Mouse (Mus musculus): ENCODE measurements at regions not wholly inside any gene's neighbourhood (a gene's known extent, or its start where the extent isn't known, plus 50 kb on each side); places are given as distances from the start of the nearest gene placed in this dataset.
A peak's percentile ranks its signal among the peaks of the same experiment; 100 is the strongest.

- DNase-seq: no peak
Measured at GRCm38 (mm10) chr8:126737032-126737431, 143.2 kb upstream of the Irf2bp2 start.

DNA sequence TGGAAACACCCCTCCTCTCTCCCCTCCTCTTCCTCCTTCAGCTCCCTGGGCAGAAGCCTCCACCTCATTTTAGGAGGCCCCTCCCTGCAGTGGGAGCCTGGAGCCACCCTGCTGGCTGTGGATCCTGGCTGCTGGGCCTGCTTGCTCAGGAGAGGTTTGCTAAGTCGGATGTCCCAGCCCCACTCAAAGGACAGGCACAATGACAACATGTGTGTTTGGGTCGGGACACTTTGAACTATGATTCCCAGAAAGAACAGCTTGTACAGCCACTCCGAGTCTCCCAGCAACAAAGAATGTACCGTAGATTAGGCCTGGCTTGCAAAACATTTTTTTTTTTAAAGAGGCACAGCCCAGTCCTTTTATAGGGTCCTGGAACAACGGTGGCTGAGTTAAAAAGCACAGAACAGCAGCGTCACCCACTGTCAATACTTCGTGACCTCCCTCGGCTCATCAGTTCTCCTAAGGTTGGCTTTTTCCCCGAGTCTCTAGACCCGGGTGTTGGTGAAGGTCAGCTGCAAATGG is 142.7 kb upstream of the Irf2bp2 start:
- DNase-seq: no peak

GRCm38 (mm10) chr8:126735488-126736440 is 142.0 kb upstream of the Irf2bp2 start:
- DNase-seq: peak; percentile 90 to 92

DNA sequence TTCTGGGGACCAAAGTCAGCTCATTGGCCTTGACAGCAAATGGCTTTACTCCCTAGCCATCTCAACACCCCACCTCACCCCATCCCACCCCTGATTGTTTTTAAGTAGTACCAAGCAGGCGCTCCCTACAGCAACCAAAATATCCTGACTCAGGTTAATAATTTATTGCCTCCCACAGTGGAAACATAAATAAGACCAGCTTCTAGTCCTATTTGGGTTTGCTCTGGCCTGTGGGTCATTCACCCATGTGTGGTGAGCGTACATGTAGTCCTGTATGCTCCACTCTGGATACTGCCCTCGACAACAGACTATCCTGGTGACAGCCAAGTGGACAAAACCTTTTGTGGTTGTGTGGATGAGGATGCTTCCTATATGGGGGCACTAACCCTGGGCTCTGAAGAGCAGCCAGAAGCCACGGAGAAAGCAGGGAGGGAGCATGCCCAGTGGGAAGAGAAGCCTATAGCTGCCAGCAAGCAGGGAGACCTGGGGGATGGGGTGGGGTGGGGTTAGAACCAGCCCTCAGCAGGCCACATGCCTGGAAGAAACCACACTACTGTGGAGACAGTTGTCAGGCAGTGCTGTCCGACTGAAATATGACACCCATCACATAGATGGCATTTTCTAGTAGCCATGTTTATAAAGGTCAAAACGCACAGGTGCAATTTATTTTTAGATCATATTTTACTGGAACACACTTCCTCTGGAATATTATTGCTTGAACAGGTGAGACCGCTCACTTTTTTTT is 141.1 kb upstream of the Irf2bp2 start:
- peak in 1 of 2 experiments; percentile 22 for DNase-seq

DNA sequence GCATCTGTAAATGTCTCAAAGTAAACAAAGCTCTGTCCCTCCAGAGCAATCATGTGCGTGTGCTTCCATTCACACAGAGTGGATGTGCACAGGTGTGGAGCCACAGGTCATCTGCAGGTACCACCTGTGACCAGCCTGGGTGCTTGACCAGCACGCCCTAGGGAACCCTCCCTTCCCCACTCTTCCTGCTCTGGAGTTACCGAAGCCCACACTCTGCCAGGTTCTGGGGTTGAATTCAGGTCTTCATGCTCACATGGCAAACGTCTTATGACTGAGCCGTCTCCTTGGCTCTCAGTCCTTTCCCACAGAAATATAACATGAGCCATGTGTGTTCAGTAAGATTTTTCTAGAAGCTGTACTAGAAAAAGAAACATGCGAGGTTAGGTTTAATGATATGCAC is 140.0 kb upstream of the Irf2bp2 start:
- DNase-seq: no peak

DNA sequence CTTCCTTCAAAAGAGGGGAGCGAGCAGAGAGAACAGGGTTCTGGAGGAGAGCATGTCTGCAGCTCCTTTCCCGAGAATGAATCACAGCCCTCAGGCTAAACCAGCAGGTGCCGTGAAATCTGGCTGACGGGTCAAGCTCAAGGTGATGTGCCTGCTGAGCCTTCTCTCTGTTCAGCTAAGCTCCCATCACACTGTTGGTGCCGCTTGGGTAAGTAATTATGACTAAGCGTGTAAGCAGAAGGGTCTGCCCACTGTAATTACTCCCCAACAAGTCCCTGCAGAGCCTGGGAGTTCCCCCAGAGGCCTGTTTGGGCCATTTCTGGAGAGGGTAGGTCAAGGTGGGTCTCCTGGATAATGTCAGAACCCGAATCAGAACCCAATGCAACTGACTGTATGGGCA is 139.5 kb upstream of the Irf2bp2 start:
- DNase-seq: peak in 1 of 2 experiments; percentile 33

DNA sequence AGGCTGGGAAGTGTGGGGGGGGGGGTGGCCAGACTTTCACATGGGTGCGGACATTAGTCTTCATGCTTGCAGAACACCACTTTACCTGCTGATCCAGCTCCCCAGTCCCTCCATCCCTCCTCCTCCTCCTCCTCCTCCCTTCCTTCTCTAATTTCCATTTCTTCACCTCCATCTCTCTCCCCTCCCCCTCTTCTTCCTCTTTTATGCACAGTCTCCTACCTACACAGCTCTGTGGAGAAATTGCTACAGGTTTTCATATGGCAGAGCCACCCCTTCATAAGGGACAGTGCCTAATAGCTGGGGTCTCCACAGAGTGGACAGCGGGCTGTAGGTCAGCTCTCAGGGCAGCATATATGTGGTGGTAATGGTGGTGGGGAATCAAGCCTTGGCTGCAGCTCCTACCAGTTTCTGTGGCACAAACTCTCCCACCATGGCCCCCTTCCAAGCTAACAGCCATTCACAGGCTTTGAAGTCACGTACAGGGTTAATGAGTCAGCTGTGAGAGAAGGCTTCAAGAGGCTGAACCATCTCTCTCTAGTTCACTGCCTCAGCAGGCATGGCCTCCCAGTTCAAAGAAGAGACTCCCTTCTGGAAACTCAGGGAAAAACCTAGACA is 136.3 kb upstream of the Irf2bp2 start:
- DNase-seq: peak in 1 of 2 experiments; percentile 27

DNA sequence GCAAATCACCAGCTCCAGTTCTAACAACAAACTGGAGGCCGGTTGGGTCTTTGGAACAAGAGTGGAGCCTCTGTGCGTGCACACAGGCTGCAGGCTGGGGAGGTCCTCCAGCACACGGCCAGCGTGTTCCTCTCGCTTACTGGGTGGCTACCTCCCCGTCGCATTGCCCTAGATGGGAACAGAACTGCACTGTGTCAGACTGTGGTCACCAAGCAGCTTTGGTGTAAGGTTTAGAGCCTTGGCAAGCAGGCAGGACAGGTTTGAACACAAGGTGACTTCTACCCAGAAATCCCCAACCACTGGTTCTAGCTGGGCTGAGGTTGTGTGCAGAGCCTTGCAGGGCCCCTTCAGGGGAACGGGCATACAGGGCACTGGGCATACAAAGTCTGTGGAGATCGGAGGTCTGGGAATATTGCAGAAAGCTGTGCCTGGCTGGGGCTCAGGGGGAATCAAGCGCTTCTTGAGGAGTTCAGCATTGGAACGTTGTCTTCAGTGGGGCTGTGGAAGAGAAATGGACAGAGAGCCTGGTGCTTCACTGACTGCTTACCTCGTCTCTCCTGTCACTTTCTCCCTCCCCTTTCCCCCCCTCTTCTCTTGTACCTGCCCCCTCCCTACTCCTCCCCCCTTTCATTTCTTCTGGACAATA is 135.3 kb upstream of the Irf2bp2 start:
- DNase-seq: no peak

- no peak for DNase-seq
Measured at GRCm38 (mm10) chr8:126728135-126728534, 134.3 kb upstream of the Irf2bp2 start.

- no peak for DNase-seq
Measured at GRCm38 (mm10) chr8:126727068-126727467, 133.3 kb upstream of the Irf2bp2 start.

- no peak for DNase-seq
Measured at GRCm38 (mm10) chr8:126723259-126724122, 129.7 kb upstream of the Irf2bp2 start.

GRCm38 (mm10) chr8:126721621-126722020 is 127.8 kb upstream of the Irf2bp2 start:
- DNase-seq: peak; percentile 31 to 57

DNA sequence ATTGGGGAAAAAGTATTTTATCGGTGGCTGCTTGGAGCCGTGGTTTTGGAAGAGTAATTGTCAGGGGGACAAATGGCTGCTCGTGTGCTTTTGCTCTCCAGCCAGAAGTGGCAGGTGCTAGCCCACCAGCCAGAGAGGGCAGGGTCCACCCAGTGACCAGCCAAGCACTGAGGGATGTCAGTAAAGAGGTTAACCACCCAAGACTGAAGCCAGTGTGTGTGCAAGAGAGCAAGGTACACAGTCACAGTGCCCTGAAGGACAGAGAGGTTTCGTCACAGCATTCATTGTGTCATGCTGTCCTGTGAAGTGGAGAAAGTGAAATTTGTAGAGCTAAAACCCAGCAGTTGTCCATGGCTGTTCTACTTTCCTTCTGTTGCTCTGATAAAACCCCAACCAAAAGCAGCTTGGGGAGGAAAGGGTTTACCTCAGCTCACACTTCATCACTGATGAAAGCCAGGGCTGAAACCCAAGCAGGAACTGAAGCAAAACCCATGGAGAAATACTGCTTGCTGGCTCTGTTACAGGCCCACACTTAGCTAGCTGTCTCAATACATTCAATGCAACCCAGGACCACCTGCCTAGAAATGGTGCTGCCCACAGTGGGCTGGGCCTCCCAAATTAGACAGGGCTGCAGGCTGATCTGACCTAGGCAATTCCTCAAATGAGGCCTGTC is 126.8 kb upstream of the Irf2bp2 start:
- DNase-seq: no peak

GRCm38 (mm10) chr8:126719748-126720147 is 126.0 kb upstream of the Irf2bp2 start:
- DNase-seq: no peak

DNA sequence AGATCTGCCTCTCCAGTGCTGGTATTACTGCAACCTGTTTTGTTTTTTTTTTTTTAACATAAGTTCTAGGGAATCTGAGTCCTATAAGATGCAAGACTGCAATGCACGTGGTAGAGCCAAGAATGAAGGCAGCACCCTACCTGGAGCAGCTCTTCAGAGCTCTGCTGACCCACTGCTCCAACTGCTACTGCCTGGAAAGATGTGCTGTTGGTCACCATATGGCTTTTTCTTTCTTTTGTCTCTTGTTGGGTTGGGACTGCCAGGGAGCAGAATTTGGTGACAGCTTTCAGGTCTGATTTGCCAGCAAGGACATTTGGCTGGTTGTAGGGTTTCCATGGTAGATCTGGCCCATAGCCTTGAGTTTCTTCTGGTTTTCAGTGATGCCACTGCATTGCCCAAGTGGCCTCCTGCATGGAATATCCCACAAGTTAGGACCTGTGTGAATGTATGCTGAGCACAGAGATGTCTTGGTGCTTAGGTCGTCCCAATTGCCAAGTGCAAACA is 123.9 kb upstream of the Irf2bp2 start:
- DNase-seq: peak; percentile 70 to 81

DNA sequence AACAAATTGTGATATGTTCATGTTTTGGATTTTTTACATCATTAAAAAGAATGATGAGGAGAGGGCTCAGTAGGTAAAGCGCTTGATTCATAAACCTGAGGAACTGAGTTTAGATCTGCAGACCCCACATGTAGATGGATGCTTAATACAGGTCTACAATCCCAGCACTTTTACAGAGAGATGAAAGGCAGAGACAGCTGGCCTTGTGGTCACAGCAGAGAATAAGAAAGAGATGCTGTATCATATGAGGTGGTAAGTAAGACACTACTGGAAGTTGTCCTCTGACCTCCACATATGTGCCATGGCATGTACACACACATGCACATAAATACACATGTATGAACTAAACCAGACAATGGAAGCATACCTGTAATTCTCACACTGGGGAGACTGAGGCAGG is 121.9 kb upstream of the Irf2bp2 start:
- DNase-seq: no peak

- no peak for DNase-seq
Measured at GRCm38 (mm10) chr8:126713602-126714145, 119.9 kb upstream of the Irf2bp2 start.

- no peak for DNase-seq
Measured at GRCm38 (mm10) chr8:126713181-126713580, 119.4 kb upstream of the Irf2bp2 start.

DNA sequence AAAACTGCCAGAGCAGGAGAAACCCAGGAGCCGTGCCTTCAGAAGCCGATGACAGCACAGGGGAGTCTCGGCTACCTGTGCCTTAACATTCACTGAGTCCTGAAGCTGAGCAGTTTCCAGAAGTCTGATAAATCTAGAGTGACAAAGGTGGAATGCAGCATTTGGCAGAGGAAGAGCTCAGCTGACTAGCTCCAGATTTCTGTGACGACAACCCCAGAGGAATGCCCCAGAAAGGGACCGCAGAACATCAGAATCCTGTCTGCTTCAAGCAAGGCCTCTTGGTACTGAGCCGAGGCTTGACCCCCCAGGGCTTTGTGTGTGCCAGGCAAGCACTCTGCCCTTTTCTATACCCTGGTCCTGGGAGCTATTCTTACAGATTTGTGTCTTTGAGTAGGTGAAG is 119.0 kb upstream of the Irf2bp2 start:
- peak; percentile 75 to 80 for DNase-seq

GRCm38 (mm10) chr8:126708956-126709355 is 115.2 kb upstream of the Irf2bp2 start:
- DNase-seq: no peak

Measured in cerebellum, postnatal 14 days (tissue).